Mouse (Mus musculus): ENCODE measurements around the gene Tiparp.

- no peak for TF ChIP-seq MYOG (IDR thresholded peaks at IDR 0.05; ENCODE audit: control insufficient read depth in 1 of 3, insufficient read depth in 1 of 3, insufficient read length in 2 of 3, low read depth in 2 of 3)
- no peak for TF ChIP-seq MAX (IDR thresholded peaks at IDR 0.05; ENCODE audit: low read depth)
- no peak for TF ChIP-seq POLR2AphosphoS2 (IDR thresholded peaks at IDR 0.05; ENCODE audit: insufficient read length, low read depth)
- no peak for TF ChIP-seq POLR2A (IDR thresholded peaks at IDR 0.05; ENCODE audit: insufficient read length, low read depth)
- TF ChIP-seq TCF12 (IDR thresholded peaks at IDR 0.05; ENCODE audit: insufficient read depth, poor library complexity, severe bottlenecking): no peak
- TF ChIP-seq USF1 (IDR thresholded peaks at IDR 0.05; ENCODE audit: low read depth): no peak
- TF ChIP-seq E2F4 (IDR thresholded peaks at IDR 0.05; ENCODE audit: insufficient read depth): no peak
- TF ChIP-seq SRF (IDR thresholded peaks at IDR 0.05; ENCODE audit: control insufficient read depth, insufficient read length, low read depth): no peak
Observed at GRCm38 (mm10) chr3:65533014-65533413, 4.8 kb downstream of the Tiparp start.

Data from myocyte (in vitro differentiated cells).